Mouse (Mus musculus) midbrain, postnatal 0 days (tissue): ENCODE results near the gene Col24a1. TPM values are rescaled to one million over a fixed set of nuclear protein-coding genes. Genes with fewer than 3 reads are reported as not detected.

Experiments used
- ATAC-seq: fragments of 200-750 bp; cut with Nextera tagmentation; 2 replicates; pipeline ENCODE4 v1.8.0; 2017; ENCODE audit warnings: moderate number of reproducible peaks, mild to moderate bottlenecking, moderate TSS enrichment, moderate library complexity; ENCODE audit not compliant: low FRiP score
- DNase-seq: peaks from one replicate; pipeline ENCODE4 v3.0.0-alpha.2; 2015; ENCODE audit warnings: low spot score
- H3K27ac ChIP-seq: fragments of 300-500 bp; sonication (generic); 2 replicates; pipeline ENCODE4 v1.5.1; 2014; ENCODE audit warnings: low read depth, mild to moderate bottlenecking, low read length, mixed read lengths
- H3K27me3 ChIP-seq: fragments of 300-500 bp; sonication (generic); 2 replicates; pipeline ENCODE4 v1.6.1; 2014; ENCODE audit warnings: low read length, control low read depth, mixed read lengths; ENCODE audit not compliant: insufficient read depth
- H3K36me3 ChIP-seq: fragments of 300-500 bp; sonication (generic); 2 replicates; pipeline ENCODE4 v1.6.1; 2014; ENCODE audit warnings: low read length, control low read depth, mixed read lengths; ENCODE audit not compliant: insufficient read depth
- H3K4me1 ChIP-seq: fragments of 300-500 bp; sonication (generic); 2 replicates; pipeline ENCODE4 v1.6.1; 2014; ENCODE audit warnings: mild to moderate bottlenecking, control low read depth, antibody characterized with exemption, low read length, mixed read lengths; ENCODE audit not compliant: insufficient read depth
- H3K4me2 ChIP-seq: fragments of 300-500 bp; sonication (generic); 2 replicates; pipeline ENCODE4 v1.6.1; 2014; ENCODE audit warnings: low read depth, mild to moderate bottlenecking, low read length, mixed read lengths; ENCODE audit not compliant: poor library complexity, severe bottlenecking
- H3K4me3 ChIP-seq: fragments of 300-500 bp; sonication (generic); 2 replicates; pipeline ENCODE4 v1.5.1; 2014; ENCODE audit warnings: low read depth, mild to moderate bottlenecking, low read length, moderate library complexity
- H3K9ac ChIP-seq: fragments of 300-500 bp; sonication (generic); replicated peaks from 2 replicates; pipeline ENCODE4 v1.6.1; 2014; ENCODE audit warnings: mild to moderate bottlenecking, low read length, moderate library complexity, mixed read lengths; ENCODE audit not compliant: poor library complexity, severe bottlenecking
- H3K9me3 ChIP-seq: fragments of 300-500 bp; sonication (generic); 2 replicates; pipeline ENCODE4 v1.6.1; 2016; ENCODE audit warnings: low read length, control low read depth
- CTCF ChIP-seq: IDR thresholded peaks from 2 replicates; pipeline ENCODE4 v1.5.1; 2016; ENCODE audit warnings: antibody characterized with exemption, mild to moderate bottlenecking
- WGBS: fragments of 180-500 bp; shearing (Covaris S2); extraction: QIAGEN DNeasy Blood & Tissue Kit; methylation state at CpG from one replicate; pipeline ENCODE4 v1.1.7; 2014; 5-methylcytosine and 5-hydroxymethylcytosine counted together
- polyA plus RNA-seq: library from polyadenylated mRNA; unstranded; fragments of >200 nt; fragmentation: Nextera tagmentation; extraction: Ambion mirVana; gene quantifications from 2 replicates; pipeline ENCODE4 v1.2.1, GENCODE M21; 2015
- total RNA-seq: library from RNA; depleted of rRNA; stranded (reverse); fragments of >200 nt; gene quantifications from 2 replicates; pipeline ENCODE4 v1.2.3, GENCODE M21; 2014

The Col24a1 gene
- total and polyA plus RNA-seq, 2 experiments from 2014 or later, result 0.47 to 1.1 TPM

GRCm38 (mm10) chr3:145525266-145525665 lies 233.0 kb downstream of the Col24a1 start:
- Histone ChIP-seq H3K4me1 (no peaks in the 10 kb centered on the region), H3K9ac (no peak overlapping the region), H3K9me3 (no peaks in the 10 kb centered on the region), H3K4me3 (no peak overlapping the region), H3K36me3 (no peaks in the 10 kb centered on the region), H3K27ac (no peak overlapping the region), H3K4me2 (no peak overlapping the region), H3K27me3 (no peaks in the 10 kb centered on the region)
- TF ChIP-seq CTCF, result no peak
- DNase-seq (no peak), ATAC-seq (no peak)
- WGBS, result 88% methylated on average over 4 of the region's 4 CpGs

GRCm38 (mm10) chr3:145537870-145538269 lies 245.6 kb downstream of the Col24a1 start:
- H3K27ac ChIP-seq, result no peak overlapping the region
- TF ChIP-seq CTCF, result no peak
- no peak overlapping the region for H3K4me3 ChIP-seq
- H3K9me3 ChIP-seq, result no peaks in the 10 kb centered on the region
- no peak for ATAC-seq
- WGBS, result 91% methylated on average over 1 of the region's 1 CpGs
- H3K9ac ChIP-seq, result no peak overlapping the region
- DNase-seq, result no peak
- H3K27me3 ChIP-seq, result no peaks in the 10 kb centered on the region
- H3K4me1 ChIP-seq, result no peaks in the 10 kb centered on the region
- no peak overlapping the region for H3K4me2 ChIP-seq
- H3K36me3 ChIP-seq, result no peaks in the 10 kb centered on the region

- peak; percentile 18 for DNase-seq
- TF ChIP-seq CTCF, result no peak
Observed at GRCm38 (mm10) chr3:145548441-145549415, 256.5 kb downstream of the Col24a1 start.

GRCm38 (mm10) chr3:145550216-145550615 lies 257.9 kb downstream of the Col24a1 start:
- no peak for ATAC-seq
- DNase-seq, result peak; percentile 48
- 68% methylated on average over 3 of the region's 3 CpGs for WGBS
- Histone ChIP-seq H3K27me3 (no peaks in the 10 kb centered on the region), H3K4me2 (no peak overlapping the region), H3K9ac (no peak overlapping the region), H3K4me1 (no peaks in the 10 kb centered on the region), H3K4me3 (no peak overlapping the region), H3K36me3 (no peaks in the 10 kb centered on the region), H3K27ac (0 out of 2 replicates have a peak overlapping the region, but pooled peaks have one; percentile 18), H3K9me3 (no peaks in the 10 kb centered on the region)
- no peak for TF ChIP-seq CTCF

More at GRCm38 (mm10) chr3:145548441-145549415, 256.5 kb downstream of the Col24a1 start:
- H3K4me3 ChIP-seq, result no peak overlapping the region
- WGBS, result 57% methylated on average over 10 of the region's 10 CpGs
- no peaks in the 10 kb centered on the region for H3K27me3 ChIP-seq
- H3K9ac ChIP-seq, result no peak overlapping the region
- H3K4me1 ChIP-seq, result no peaks in the 10 kb centered on the region
- H3K27ac ChIP-seq, result no peak overlapping the region
- ATAC-seq, result 0 out of 2 replicates have a peak, but pooled peaks have one; percentile 54
- no peak overlapping the region for H3K4me2 ChIP-seq
- no peaks in the 10 kb centered on the region for H3K36me3 ChIP-seq
- H3K9me3 ChIP-seq, result no peaks in the 10 kb centered on the region

- Histone ChIP-seq H3K4me3 (no peak overlapping the region), H3K27ac (no peak overlapping the region), H3K27me3 (no peaks in the 10 kb centered on the region), H3K9me3 (no peaks in the 10 kb centered on the region), H3K9ac (no peak overlapping the region), H3K4me2 (no peak overlapping the region), H3K4me1 (no peaks in the 10 kb centered on the region), H3K36me3 (no peaks in the 10 kb centered on the region)
- no peak for TF ChIP-seq CTCF
- DNase-seq, result no peak
- WGBS, result 85% methylated on average over 1 of the region's 2 CpGs
- ATAC-seq, result no peak
Observed at GRCm38 (mm10) chr3:145554388-145554787, 262.1 kb downstream of the Col24a1 start.

- TF ChIP-seq CTCF, result no peak
- no peak for DNase-seq
- 90% methylated on average over 10 of the region's 10 CpGs for WGBS
- Histone ChIP-seq H3K27ac (no peak overlapping the region), H3K4me1 (no peaks in the 10 kb centered on the region), H3K4me3 (no peak overlapping the region), H3K36me3 (no peaks in the 10 kb centered on the region), H3K9me3 (no peaks in the 10 kb centered on the region), H3K9ac (no peak overlapping the region), H3K27me3 (no peaks in the 10 kb centered on the region), H3K4me2 (no peak overlapping the region)
- no peak for ATAC-seq
Observed at GRCm38 (mm10) chr3:145556206-145556605, 263.9 kb downstream of the Col24a1 start.
